Mouse (Mus musculus): ENCODE results near the gene Gm10642. TPM values are rescaled to one million over a fixed set of nuclear protein-coding genes. Genes with fewer than 3 reads are reported as not detected.

The Gm10642 gene
- polyA plus RNA-seq, 1 experiment from 2014 or later = 0.62 TPM

GRCm38 (mm10) chr9:70657013-70657967 lies 1.2 kb downstream of the Gm10642 start, which contains the start of gene Mindy2:
Mindy2 (minus strand) TSS chr9:70657174.
- Histone ChIP-seq H3K4me2 (replicated peaks) (peak within 1 kb of the TSS; percentile 71), H3K4me1 (replicated peaks) (peaks cover 39% of the 10 kb centered on the region), H3K9me3 (no peaks in the 10 kb centered on the region), H3K4me3 (replicated peaks) (peak within 1 kb of the TSS; percentile 96), H3K36me3 (no peaks in the 10 kb centered on the region), H3K9ac (replicated peaks) (peak within 1 kb of the TSS; percentile 96), H3K27me3 (no peaks in the 10 kb centered on the region), H3K27ac (peak within 1 kb of the TSS; percentile 96)
- ATAC-seq = peak; percentile 97
- WGBS = 2% methylated on average over 67 of the region's 67 CpGs

DNA sequence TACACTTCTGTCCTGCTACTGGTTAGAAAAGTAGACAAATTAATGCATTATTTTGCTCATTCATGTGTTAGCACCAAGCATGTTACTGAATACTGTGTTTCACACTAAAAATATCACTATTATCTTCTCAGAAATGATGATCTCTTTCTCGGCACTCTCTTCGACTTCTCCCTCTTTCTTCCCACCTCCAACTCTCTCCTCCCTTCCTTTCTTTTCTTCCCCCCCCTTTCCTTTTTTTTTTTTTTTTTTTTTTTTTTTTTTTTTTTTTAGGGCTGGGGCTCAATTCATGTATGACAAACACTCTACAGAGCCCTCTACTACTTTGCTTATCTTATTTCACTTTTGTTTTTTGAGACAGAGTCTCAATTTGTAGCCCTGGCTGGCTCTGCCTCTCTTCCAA lies 2.2 kb downstream of the Gm10642 start:
- Histone ChIP-seq H3K9ac (replicated peaks) (no peak overlapping the region), H3K36me3 (no peaks in the 10 kb centered on the region), H3K4me3 (replicated peaks) (no peak overlapping the region), H3K27me3 (no peaks in the 10 kb centered on the region), H3K4me1 (replicated peaks) (peaks cover 31% of the 10 kb centered on the region), H3K27ac (no peak overlapping the region), H3K9me3 (no peaks in the 10 kb centered on the region), H3K4me2 (replicated peaks) (no peak overlapping the region)
- 77% methylated on average over 2 of the region's 2 CpGs for WGBS
- ATAC-seq = no peak

- Histone ChIP-seq H3K36me3 (no peaks in the 10 kb centered on the region), H3K9me3 (no peaks in the 10 kb centered on the region), H3K27ac (no peak overlapping the region), H3K4me1 (replicated peaks) (no peaks in the 10 kb centered on the region), H3K4me3 (replicated peaks) (no peak overlapping the region), H3K9ac (replicated peaks) (no peak overlapping the region), H3K27me3 (no peaks in the 10 kb centered on the region), H3K4me2 (replicated peaks) (no peak overlapping the region)
- 82% methylated on average over 4 of the region's 4 CpGs for WGBS
- ATAC-seq = no peak
Measured at GRCm38 (mm10) chr9:70664847-70665246, 8.8 kb downstream of the Gm10642 start.

DNA sequence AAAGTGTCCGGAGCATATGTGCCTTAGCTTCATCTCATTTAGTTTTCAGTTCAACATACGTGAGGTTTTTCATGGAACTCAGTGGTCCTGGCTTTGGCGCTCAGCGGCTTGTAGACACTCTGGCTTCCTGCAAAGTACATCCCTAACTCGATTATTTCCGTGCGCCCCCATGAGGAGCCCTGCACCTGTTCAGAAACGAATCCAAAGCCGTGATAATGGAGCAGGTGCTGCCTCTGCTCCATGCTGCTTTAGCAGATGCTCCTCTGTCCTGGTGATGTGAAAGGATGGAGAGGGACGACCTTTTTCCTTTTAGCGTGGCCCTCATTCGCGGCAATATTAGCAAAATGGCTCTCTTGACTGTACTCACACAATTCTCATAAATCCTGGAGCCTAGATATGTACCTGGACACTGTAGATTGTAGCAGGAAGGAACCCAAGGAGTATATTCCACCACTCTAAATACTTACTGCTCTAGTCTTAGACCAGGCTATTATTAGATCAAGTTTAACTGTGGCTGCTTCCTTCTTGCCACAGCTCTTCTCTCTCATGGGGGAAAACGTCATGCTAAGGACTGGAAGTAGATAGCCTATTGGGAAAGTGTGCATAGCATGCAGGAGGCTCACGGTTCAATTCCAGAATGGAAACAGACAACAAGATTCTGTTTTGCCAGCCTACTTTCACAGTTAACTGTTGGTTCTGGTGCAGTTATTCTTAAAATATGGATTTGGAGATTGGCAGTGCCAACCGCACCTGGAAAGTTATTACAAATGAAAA lies 9.5 kb downstream of the Gm10642 start:
- Histone ChIP-seq H3K36me3 (no peaks in the 10 kb centered on the region), H3K27me3 (no peaks in the 10 kb centered on the region)

DNA sequence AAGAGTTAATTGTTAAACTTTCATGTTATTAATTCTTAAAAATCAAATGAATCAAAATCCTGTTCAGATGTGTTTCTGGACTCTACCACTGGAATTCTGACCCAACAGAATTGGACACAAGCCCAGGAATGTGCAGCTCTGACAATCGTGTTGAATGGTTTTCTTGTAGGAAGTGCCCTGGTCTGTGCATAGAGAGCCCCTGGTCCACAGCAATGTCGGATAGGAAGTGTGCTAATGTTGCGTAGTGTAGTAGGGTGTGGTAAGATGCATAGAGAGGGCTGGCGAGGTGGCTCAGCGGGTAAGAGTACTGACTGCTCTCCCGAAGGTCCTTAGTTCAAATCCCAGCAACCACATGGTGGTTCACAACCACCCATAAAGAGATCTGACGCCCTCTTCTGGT lies 10.8 kb downstream of the Gm10642 start:
- Histone ChIP-seq H3K27me3 (no peaks in the 10 kb centered on the region), H3K36me3 (no peaks in the 10 kb centered on the region), H3K27ac (no peak overlapping the region), H3K4me2 (replicated peaks) (no peak overlapping the region), H3K9me3 (no peaks in the 10 kb centered on the region), H3K4me3 (replicated peaks) (no peak overlapping the region), H3K9ac (replicated peaks) (no peak overlapping the region), H3K4me1 (replicated peaks) (no peaks in the 10 kb centered on the region)
- 74% methylated on average over 7 of the region's 7 CpGs for WGBS
- ATAC-seq = no peak

More for the DNA sequence above, 9.5 kb downstream of the Gm10642 start:
- ATAC-seq = no peak
- Histone ChIP-seq H3K9ac (replicated peaks) (no peak overlapping the region), H3K9me3 (no peaks in the 10 kb centered on the region), H3K4me3 (replicated peaks) (no peak overlapping the region), H3K4me2 (replicated peaks) (no peak overlapping the region), H3K27ac (no peak overlapping the region), H3K4me1 (replicated peaks) (no peaks in the 10 kb centered on the region)
- WGBS = 75% methylated on average over 16 of the region's 16 CpGs

DNA sequence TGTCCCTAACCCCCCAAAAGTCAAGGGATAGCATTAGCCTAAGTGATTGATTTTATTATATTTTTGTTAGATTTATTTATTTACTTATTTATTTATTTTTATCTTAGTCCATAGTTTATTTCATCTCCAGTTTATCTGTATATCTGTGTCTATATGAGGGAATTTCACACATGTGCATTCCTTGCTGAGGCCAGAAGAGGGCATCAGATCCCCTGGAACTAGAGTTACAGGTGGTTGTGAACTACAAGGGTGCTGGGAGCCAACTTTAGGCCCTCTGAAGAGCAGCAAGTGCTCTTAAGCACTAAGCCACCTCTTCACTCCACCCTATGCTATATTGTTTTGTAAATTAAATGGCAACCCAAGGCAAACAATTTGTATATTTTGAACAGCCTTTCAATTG lies 12.0 kb downstream of the Gm10642 start:
- no peak overlapping the region for H3K4me3 ChIP-seq (replicated peaks)
- ATAC-seq = no peak
- H3K4me2 ChIP-seq (replicated peaks) = no peak overlapping the region
- no peaks in the 10 kb centered on the region for H3K9me3 ChIP-seq
- no peaks in the 10 kb centered on the region for H3K27me3 ChIP-seq
- H3K4me1 ChIP-seq (replicated peaks) = no peaks in the 10 kb centered on the region
- H3K27ac ChIP-seq = no peak overlapping the region
- no peaks in the 10 kb centered on the region for H3K36me3 ChIP-seq
- no peak overlapping the region for H3K9ac ChIP-seq (replicated peaks)

GRCm38 (mm10) chr9:70669197-70669596 lies 13.1 kb downstream of the Gm10642 start:
- H3K4me3 ChIP-seq (replicated peaks) = no peak overlapping the region
- no peaks in the 10 kb centered on the region for H3K36me3 ChIP-seq
- H3K27ac ChIP-seq = no peak overlapping the region
- H3K9me3 ChIP-seq = no peaks in the 10 kb centered on the region
- WGBS = 73% methylated on average over 2 of the region's 2 CpGs
- no peak for ATAC-seq
- no peak overlapping the region for H3K4me2 ChIP-seq (replicated peaks)
- H3K4me1 ChIP-seq (replicated peaks) = no peaks in the 10 kb centered on the region
- H3K9ac ChIP-seq (replicated peaks) = no peak overlapping the region
- H3K27me3 ChIP-seq = no peaks in the 10 kb centered on the region

GRCm38 (mm10) chr9:70670381-70670780 lies 14.3 kb downstream of the Gm10642 start:
- H3K9ac ChIP-seq (replicated peaks) = no peak overlapping the region
- no peaks in the 10 kb centered on the region for H3K27me3 ChIP-seq
- no peak overlapping the region for H3K4me3 ChIP-seq (replicated peaks)
- no peaks in the 10 kb centered on the region for H3K36me3 ChIP-seq
- no peak for ATAC-seq
- no peaks in the 10 kb centered on the region for H3K4me1 ChIP-seq (replicated peaks)
- H3K9me3 ChIP-seq = no peaks in the 10 kb centered on the region
- 91% methylated on average over 6 of the region's 6 CpGs for WGBS
- H3K27ac ChIP-seq = no peak overlapping the region
- no peak overlapping the region for H3K4me2 ChIP-seq (replicated peaks)

- no peak overlapping the region for H3K27ac ChIP-seq
- H3K4me2 ChIP-seq (replicated peaks) = no peak overlapping the region
- WGBS = 82% methylated on average over 6 of the region's 6 CpGs
- no peaks in the 10 kb centered on the region for H3K9me3 ChIP-seq
- H3K4me3 ChIP-seq (replicated peaks) = no peak overlapping the region
- H3K27me3 ChIP-seq = no peaks in the 10 kb centered on the region
- no peak for ATAC-seq
- H3K9ac ChIP-seq (replicated peaks) = no peak overlapping the region
- no peaks in the 10 kb centered on the region for H3K4me1 ChIP-seq (replicated peaks)
- no peaks in the 10 kb centered on the region for H3K36me3 ChIP-seq
Measured at GRCm38 (mm10) chr9:70671278-70671677, 15.2 kb downstream of the Gm10642 start.

GRCm38 (mm10) chr9:70671772-70672579 lies 15.9 kb downstream of the Gm10642 start:
- no peak overlapping the region for H3K4me2 ChIP-seq (replicated peaks)
- no peak for ATAC-seq

DNA sequence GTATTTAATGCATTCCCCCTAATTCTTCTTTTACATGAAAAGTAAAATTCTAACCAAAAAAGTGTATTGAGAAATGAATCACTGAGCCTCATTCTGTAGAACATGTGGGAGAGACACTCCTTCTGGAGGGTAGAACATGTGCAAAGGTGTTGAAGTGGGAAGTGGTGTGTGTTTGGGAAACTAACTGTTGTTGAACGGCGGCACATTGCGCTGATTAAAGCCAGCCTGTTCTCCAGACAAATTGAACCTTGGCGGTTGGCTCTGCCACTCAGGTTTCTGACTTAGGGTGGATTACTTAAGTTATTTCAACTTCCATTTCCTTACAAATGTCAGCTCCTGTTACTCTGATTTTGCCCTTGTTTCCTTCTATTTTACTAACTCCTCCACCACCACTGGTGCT lies 17.6 kb downstream of the Gm10642 start:
- Histone ChIP-seq H3K4me3 (replicated peaks) (no peak overlapping the region), H3K4me2 (replicated peaks) (no peak overlapping the region), H3K4me1 (replicated peaks) (no peaks in the 10 kb centered on the region), H3K27me3 (no peaks in the 10 kb centered on the region), H3K27ac (no peak overlapping the region), H3K9me3 (no peaks in the 10 kb centered on the region), H3K9ac (replicated peaks) (no peak overlapping the region), H3K36me3 (no peaks in the 10 kb centered on the region)
- WGBS = 94% methylated on average over 4 of the region's 4 CpGs
- ATAC-seq = no peak

More at GRCm38 (mm10) chr9:70671772-70672579, 15.9 kb downstream of the Gm10642 start:
- Histone ChIP-seq H3K27me3 (no peaks in the 10 kb centered on the region), H3K4me3 (replicated peaks) (no peak overlapping the region), H3K36me3 (no peaks in the 10 kb centered on the region), H3K9me3 (no peaks in the 10 kb centered on the region), H3K9ac (replicated peaks) (no peak overlapping the region), H3K27ac (no peak overlapping the region), H3K4me1 (replicated peaks) (no peaks in the 10 kb centered on the region)
- WGBS = 54% methylated on average over 10 of the region's 10 CpGs
